Mouse (Mus musculus) C2C12 (cell line): ENCODE data around the gene Il27.

ENCODE experiments used
- CEBPB ChIP-seq: IDR thresholded peaks from one replicate; pipeline ENCODE4 v1.6.1; 2011; ENCODE audit warnings: low read depth, mild to moderate bottlenecking, control low read depth, moderate library complexity
- CTCF ChIP-seq: IDR thresholded peaks from one replicate; pipeline ENCODE4 v1.5.1; 2011; ENCODE audit not compliant: control insufficient read depth, insufficient read depth, insufficient read length
- FOSL1 ChIP-seq: IDR thresholded peaks from one replicate; pipeline ENCODE4 v1.8.0; 2011; ENCODE audit warnings: mild to moderate bottlenecking, low read length; ENCODE audit not compliant: poor library complexity, insufficient read depth, severe bottlenecking
- MAX ChIP-seq: IDR thresholded peaks from one replicate; pipeline ENCODE4 v1.6.1; 2011; ENCODE audit warnings: mild to moderate bottlenecking, control low read depth
- MYOD1 ChIP-seq: IDR thresholded peaks from one replicate; pipeline ENCODE4 v1.6.1; 2011; ENCODE audit warnings: low read depth; ENCODE audit not compliant: control insufficient read depth, insufficient read length
- MYOG ChIP-seq: IDR thresholded peaks from one replicate; pipeline ENCODE4 v1.6.1; 2011; ENCODE audit not compliant: control insufficient read depth, insufficient read length; ENCODE audit errors: extremely low read depth
- USF1 ChIP-seq: IDR thresholded peaks from one replicate; pipeline ENCODE4 v1.6.1; 2011; ENCODE audit warnings: low read depth, mild to moderate bottlenecking, control low read depth, moderate library complexity

GRCm38 (mm10) chr7:126583251-126583709, 11.5 kb downstream of the Il27 start:
- TF ChIP-seq CTCF (no peak), CEBPB (no peak), USF1 (peak; percentile 93), MYOG (no peak), MAX (no peak), FOSL1 (no peak), MYOD1 (no peak)
